25 mouse cellular contexts compared by ENCODE assay signal in the genomic region with DNA sequence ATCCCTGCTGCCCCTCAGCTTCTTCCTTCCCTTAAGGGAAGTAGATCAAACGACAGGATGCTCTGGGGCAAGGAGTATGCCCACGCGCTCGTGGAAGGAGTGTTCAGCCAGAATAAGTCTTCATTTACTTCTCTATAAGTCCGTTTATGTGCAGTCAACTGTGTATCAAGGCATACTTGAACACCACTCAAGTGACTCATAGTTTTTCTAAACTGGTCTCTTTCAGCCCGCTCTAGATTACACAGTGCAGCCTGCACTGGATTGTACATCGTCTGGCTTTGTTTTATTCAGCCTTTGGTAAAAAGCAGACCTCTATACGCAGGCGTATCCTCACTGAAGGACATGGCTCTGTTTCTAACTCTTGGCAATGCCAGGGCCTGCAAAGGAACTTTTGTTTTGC.
"Had no signal": no experiment of that assay in that cellular context is flagged by ENCODE, and none has a peak within 500 bp of the region (broad histone marks: within the 10 kb centered on the region; RNA-seq: fewer than 3 reads in every experiment).

No protein-coding gene starts in this region.

- H3K27me3 ChIP-seq: heart, embryonic 12.5 days; heart, embryonic 15.5 days; hindbrain, embryonic 13.5 days; hindbrain, embryonic 15.5 days; limb, embryonic 13.5 days; limb, embryonic 15.5 days; liver, embryonic 12.5 days had no signal

- H3K9me3 ChIP-seq: heart, embryonic 10.5 days; heart, embryonic 15.5 days; hindbrain, embryonic 13.5 days; hindbrain, embryonic 15.5 days; kidney, embryonic 15.5 days; limb, embryonic 13.5 days; limb, embryonic 15.5 days; liver, embryonic 12.5 days had no signal

- H3K36me3 ChIP-seq: heart, embryonic 10.5 days; heart, embryonic 12.5 days; heart, embryonic 15.5 days; hindbrain, embryonic 13.5 days; hindbrain, embryonic 15.5 days; kidney, embryonic 15.5 days; limb, embryonic 15.5 days; liver, embryonic 12.5 days had no signal

- H3K9ac ChIP-seq: heart, embryonic 12.5 days; heart, embryonic 15.5 days; hindbrain, embryonic 13.5 days; hindbrain, embryonic 15.5 days; kidney, embryonic 15.5 days; limb, embryonic 13.5 days; limb, embryonic 15.5 days; liver, embryonic 12.5 days; liver, embryonic 14.5 days had no signal

- DNase-seq: gastrocnemius, postnatal 14 days; gastrocnemius, postnatal 36 days; heart, adult 18-20 months; heart, postnatal 14 days; heart, postnatal 36 days; kidney, adult 11 months; kidney, adult 2 months; kidney, adult 9 months; kidney, postnatal 14 days; kidney, postnatal 36 days; layer of hippocampus, adult 9-11 months had no signal

- H3K4me2 ChIP-seq: heart, embryonic 12.5 days; heart, embryonic 15.5 days; hindbrain, embryonic 13.5 days; hindbrain, embryonic 15.5 days; kidney, embryonic 15.5 days; limb, embryonic 13.5 days; limb, embryonic 15.5 days; liver, embryonic 12.5 days had no signal

- H3K4me1 ChIP-seq: heart, embryonic 10.5 days; heart, embryonic 12.5 days; heart, embryonic 15.5 days; hindbrain, embryonic 13.5 days; hindbrain, embryonic 15.5 days; kidney, embryonic 15.5 days; liver, embryonic 12.5 days had no signal

- H3K4me3 ChIP-seq: heart, embryonic 10.5 days; heart, embryonic 12.5 days; heart, embryonic 15.5 days; hindbrain, embryonic 13.5 days; hindbrain, embryonic 15.5 days; kidney, embryonic 15.5 days; left cerebral cortex, adult 2 months; limb, embryonic 13.5 days; limb, embryonic 15.5 days; liver, embryonic 12.5 days had no signal

- H3K27ac ChIP-seq: heart, embryonic 10.5 days; heart, embryonic 15.5 days; hindbrain, embryonic 13.5 days; hindbrain, embryonic 15.5 days; hindbrain, postnatal 0 days; kidney, embryonic 15.5 days; kidney, postnatal 0 days; left cerebral cortex, adult 2 months; limb, embryonic 13.5 days; limb, embryonic 15.5 days; liver, embryonic 12.5 days; liver, embryonic 14.5 days had no signal

- ATAC-seq: hindbrain, postnatal 0 days; intestine, embryonic 16.5 days; liver, embryonic 12.5 days had no signal
